Mouse (Mus musculus) limb, embryonic 12.5 days (tissue): ENCODE measurements at regions not wholly inside any gene's neighbourhood (a gene's known extent, or its start where the extent isn't known, plus 50 kb on each side); places are given as distances from the start of the nearest gene placed in this dataset.

Source experiments
- ATAC-seq: fragments of 200-750 bp; cut with Nextera tagmentation; 2 replicates; pipeline ENCODE4 v1.8.0; 2017; ENCODE audit warnings: low read depth, moderate TSS enrichment; ENCODE audit not compliant: insufficient number of reproducible peaks, insufficient read depth, low FRiP score, low TSS enrichment
- H3K27ac ChIP-seq: fragments of 300-500 bp; sonication (generic); 2 replicates; pipeline ENCODE4 v1.5.1; 2016; ENCODE audit warnings: mild to moderate bottlenecking, moderate library complexity
- H3K27me3 ChIP-seq: fragments of 300-500 bp; sonication (generic); 2 replicates; pipeline ENCODE4 v1.6.1; 2016; ENCODE audit warnings: mild to moderate bottlenecking, moderate library complexity
- H3K36me3 ChIP-seq: fragments of 300-500 bp; sonication (generic); 2 replicates; pipeline ENCODE4 v1.6.1; 2016; ENCODE audit warnings: mild to moderate bottlenecking, moderate library complexity
- H3K4me1 ChIP-seq: fragments of 300-500 bp; sonication (generic); replicated peaks from 2 replicates; pipeline ENCODE4 v1.6.1; 2016
- H3K4me2 ChIP-seq: fragments of 300-500 bp; sonication (generic); 2 replicates; pipeline ENCODE4 v1.6.1; 2016; ENCODE audit warnings: mild to moderate bottlenecking, moderate library complexity
- H3K4me3 ChIP-seq: fragments of 300-500 bp; sonication (generic); replicated peaks from 2 replicates; pipeline ENCODE4 v1.5.1; 2016; ENCODE audit warnings: mild to moderate bottlenecking
- H3K9ac ChIP-seq: fragments of 300-500 bp; sonication (generic); replicated peaks from 2 replicates; pipeline ENCODE4 v1.6.1; 2016; ENCODE audit warnings: mild to moderate bottlenecking, moderate library complexity
- H3K9me3 ChIP-seq: fragments of 300-500 bp; sonication (generic); 2 replicates; pipeline ENCODE4 v1.6.1; 2016; ENCODE audit warnings: mild to moderate bottlenecking, moderate library complexity
- WGBS: fragments of 180-500 bp; shearing (Covaris S2); methylation state at CpG from one replicate; pipeline ENCODE4 v1.1.7; 2016; 5-methylcytosine and 5-hydroxymethylcytosine counted together

DNA sequence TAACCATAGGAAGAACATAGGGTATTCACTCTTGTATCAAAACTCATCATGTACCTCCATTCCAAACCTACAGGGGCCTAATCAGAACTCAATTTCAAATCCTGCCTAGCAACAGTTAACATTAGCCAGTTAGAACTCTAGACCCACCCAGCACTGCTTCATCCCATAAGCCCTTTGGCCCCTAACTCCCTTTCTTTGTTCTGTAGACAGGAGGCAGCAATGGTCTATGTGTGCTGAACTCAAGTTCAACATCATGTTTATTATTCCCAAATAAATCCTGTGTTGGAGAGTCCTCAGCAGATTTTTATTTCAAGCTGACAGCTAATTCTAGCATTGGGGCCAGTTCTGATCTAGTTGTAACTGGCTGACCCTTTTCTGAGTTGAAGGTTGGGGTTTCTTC is 112.2 kb downstream of the Ipo8 start:
- H3K27ac ChIP-seq, result no peak overlapping the region
- ATAC-seq, result no peak
- no peak overlapping the region for H3K9ac ChIP-seq
- no peaks in the 10 kb centered on the region for H3K9me3 ChIP-seq
- no peak overlapping the region for H3K4me3 ChIP-seq
- H3K4me2 ChIP-seq, result no peak overlapping the region
- H3K27me3 ChIP-seq, result no peaks in the 10 kb centered on the region
- no peaks in the 10 kb centered on the region for H3K4me1 ChIP-seq
- H3K36me3 ChIP-seq, result no peaks in the 10 kb centered on the region

DNA sequence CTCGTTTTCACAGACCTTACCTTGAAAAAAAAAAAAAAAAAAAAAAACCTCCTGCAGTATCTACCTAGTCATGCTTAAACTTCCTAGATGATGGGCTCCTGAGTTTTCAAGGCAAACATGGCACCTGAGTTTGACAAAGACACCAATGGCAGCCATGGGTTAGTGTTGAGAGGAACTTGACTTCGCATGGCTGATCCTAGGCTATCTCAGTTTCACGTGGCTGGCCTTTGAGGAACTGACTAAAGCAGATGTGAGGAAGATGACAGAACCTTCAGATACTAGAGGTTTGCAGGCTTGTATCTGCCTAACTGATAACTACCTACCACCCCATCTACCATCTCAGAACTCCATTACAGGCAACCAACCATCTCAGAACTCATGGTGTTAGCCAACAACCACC is 120.9 kb downstream of the Ipo8 start:
- H3K4me1 ChIP-seq, result no peaks in the 10 kb centered on the region
- H3K4me3 ChIP-seq, result no peak overlapping the region
- WGBS, result 89% methylated on average over 3 of the region's 3 CpGs
- H3K9ac ChIP-seq, result no peak overlapping the region
- no peaks in the 10 kb centered on the region for H3K36me3 ChIP-seq
- no peak overlapping the region for H3K27ac ChIP-seq
- H3K27me3 ChIP-seq, result no peaks in the 10 kb centered on the region
- no peak for ATAC-seq
- H3K4me2 ChIP-seq, result no peak overlapping the region
- H3K9me3 ChIP-seq, result no peaks in the 10 kb centered on the region

DNA sequence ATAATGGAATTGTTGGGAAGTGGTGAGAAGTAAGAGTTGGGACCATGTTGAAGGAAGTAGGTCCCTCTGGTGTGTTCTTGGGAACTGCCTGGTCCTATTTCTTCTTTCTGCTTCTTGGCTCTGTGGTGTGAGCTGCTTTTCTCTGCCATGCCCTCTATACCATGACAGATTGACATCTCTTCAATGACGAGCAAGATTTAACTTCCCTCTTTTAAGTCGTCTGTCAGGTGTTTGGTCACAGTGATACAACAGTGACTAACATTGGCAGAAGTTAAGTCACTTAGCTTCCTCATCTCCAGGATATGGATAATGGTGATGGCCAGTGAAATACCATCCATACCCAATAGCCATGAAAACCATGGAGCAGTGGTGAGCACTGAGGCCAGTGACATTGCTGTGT is 122.9 kb downstream of the Ipo8 start:
- Histone ChIP-seq H3K36me3 (no peaks in the 10 kb centered on the region), H3K27me3 (no peaks in the 10 kb centered on the region), H3K4me1 (no peaks in the 10 kb centered on the region), H3K9me3 (no peaks in the 10 kb centered on the region), H3K4me2 (no peak overlapping the region), H3K27ac (no peak overlapping the region), H3K9ac (no peak overlapping the region), H3K4me3 (no peak overlapping the region)
- 84% methylated on average over 2 of the region's 2 CpGs for WGBS
- ATAC-seq, result no peak

DNA sequence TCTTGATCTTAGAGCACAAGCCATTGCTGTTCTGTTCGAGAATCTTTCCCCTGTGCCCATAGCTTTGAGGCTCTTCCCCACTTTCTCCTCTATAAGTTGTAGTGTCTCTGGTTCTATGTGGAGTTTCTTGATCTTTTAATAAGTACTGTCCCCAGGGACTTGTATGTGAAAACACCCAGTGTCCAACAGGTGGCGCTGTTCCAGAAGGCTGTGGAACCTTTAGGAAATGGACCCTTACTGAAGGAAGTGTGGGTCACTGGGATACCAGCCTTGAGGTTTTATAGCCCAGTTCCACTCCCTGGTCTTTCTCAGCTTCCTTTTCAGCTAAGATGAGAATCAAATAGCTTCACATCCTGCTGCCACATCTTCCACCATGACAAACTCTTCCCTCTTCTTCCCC is 125.6 kb downstream of the Ipo8 start:
- H3K27me3 ChIP-seq, result no peaks in the 10 kb centered on the region
- no peak overlapping the region for H3K4me2 ChIP-seq
- no peaks in the 10 kb centered on the region for H3K36me3 ChIP-seq
- H3K27ac ChIP-seq, result no peak overlapping the region
- H3K9ac ChIP-seq, result no peak overlapping the region
- no peak for ATAC-seq
- H3K9me3 ChIP-seq, result no peaks in the 10 kb centered on the region
- 29% methylated on average over 2 of the region's 2 CpGs for WGBS
- no peaks in the 10 kb centered on the region for H3K4me1 ChIP-seq
- no peak overlapping the region for H3K4me3 ChIP-seq

- Histone ChIP-seq H3K27me3 (no peaks in the 10 kb centered on the region), H3K9me3 (no peaks in the 10 kb centered on the region), H3K4me3 (no peak overlapping the region), H3K27ac (no peak overlapping the region), H3K9ac (no peak overlapping the region), H3K36me3 (no peaks in the 10 kb centered on the region), H3K4me1 (no peaks in the 10 kb centered on the region), H3K4me2 (no peak overlapping the region)
- ATAC-seq, result no peak
- 37% methylated on average over 4 of the region's 4 CpGs for WGBS
Observed at GRCm38 (mm10) chr6:148693329-148693728, 137.9 kb downstream of the Ipo8 start.

DNA sequence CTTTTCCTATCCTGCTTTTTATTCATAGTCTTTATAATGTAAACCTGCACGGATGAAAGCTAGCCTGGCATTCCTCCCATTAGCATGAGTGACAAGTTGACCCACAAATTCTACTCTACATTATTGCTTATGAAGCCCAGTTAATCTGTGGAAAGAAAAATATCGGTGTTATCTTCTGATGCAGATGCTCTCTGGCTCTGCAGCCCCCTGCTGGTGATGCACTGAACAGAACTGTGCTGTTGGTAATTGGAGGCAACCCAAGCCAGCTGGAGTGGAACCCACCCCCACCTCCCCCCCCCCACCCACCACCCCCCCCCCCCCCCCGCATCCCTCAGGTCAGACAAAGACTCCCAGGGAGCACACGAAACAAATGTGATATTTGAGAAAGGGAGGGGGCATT is 143.5 kb downstream of the Ipo8 start:
- Histone ChIP-seq H3K4me1 (no peaks in the 10 kb centered on the region), H3K9me3 (no peaks in the 10 kb centered on the region), H3K9ac (no peak overlapping the region), H3K4me2 (no peak overlapping the region), H3K36me3 (no peaks in the 10 kb centered on the region), H3K4me3 (no peak overlapping the region), H3K27ac (no peak overlapping the region), H3K27me3 (no peaks in the 10 kb centered on the region)
- ATAC-seq, result no peak
- 63% methylated on average over 2 of the region's 4 CpGs for WGBS

- no peak overlapping the region for H3K4me2 ChIP-seq
- H3K36me3 ChIP-seq, result no peaks in the 10 kb centered on the region
- no peaks in the 10 kb centered on the region for H3K27me3 ChIP-seq
- no peaks in the 10 kb centered on the region for H3K9me3 ChIP-seq
- peaks cover 5% of the 10 kb centered on the region; the same call in 1 of the 2 replicates for H3K4me1 ChIP-seq
- H3K4me3 ChIP-seq, result no peak overlapping the region
- 81% methylated on average over 2 of the region's 2 CpGs for WGBS
- H3K9ac ChIP-seq, result no peak overlapping the region
- H3K27ac ChIP-seq, result no peak overlapping the region
- ATAC-seq, result no peak
Observed at GRCm38 (mm10) chr6:148660152-148660551, 171.1 kb downstream of the Ipo8 start.

DNA sequence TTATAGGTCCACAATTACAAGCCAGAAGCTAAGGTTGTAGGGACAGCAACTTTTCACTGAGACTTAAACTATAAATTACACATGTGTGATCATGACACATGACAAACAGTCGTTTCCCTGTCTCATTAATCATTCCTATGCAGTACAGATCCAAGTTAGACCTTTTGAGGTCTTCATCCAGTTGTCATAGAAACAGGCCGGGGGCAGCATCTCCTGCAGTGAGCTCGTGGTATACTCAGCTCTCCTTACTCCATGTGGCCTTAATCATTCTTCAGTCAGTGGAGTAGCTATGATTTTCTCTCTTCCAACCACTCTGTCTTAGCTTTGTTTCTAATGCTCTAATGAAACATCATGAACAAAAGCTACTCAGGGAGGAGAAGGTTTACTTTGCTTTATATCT is 178.1 kb downstream of the Ipo8 start:
- no peaks in the 10 kb centered on the region for H3K4me1 ChIP-seq
- no peaks in the 10 kb centered on the region for H3K36me3 ChIP-seq
- no peaks in the 10 kb centered on the region for H3K27me3 ChIP-seq
- ATAC-seq, result no peak
- H3K9ac ChIP-seq, result no peak overlapping the region
- no peak overlapping the region for H3K27ac ChIP-seq
- 42% methylated on average over 3 of the region's 3 CpGs for WGBS
- no peaks in the 10 kb centered on the region for H3K9me3 ChIP-seq
- H3K4me2 ChIP-seq, result no peak overlapping the region
- no peak overlapping the region for H3K4me3 ChIP-seq

DNA sequence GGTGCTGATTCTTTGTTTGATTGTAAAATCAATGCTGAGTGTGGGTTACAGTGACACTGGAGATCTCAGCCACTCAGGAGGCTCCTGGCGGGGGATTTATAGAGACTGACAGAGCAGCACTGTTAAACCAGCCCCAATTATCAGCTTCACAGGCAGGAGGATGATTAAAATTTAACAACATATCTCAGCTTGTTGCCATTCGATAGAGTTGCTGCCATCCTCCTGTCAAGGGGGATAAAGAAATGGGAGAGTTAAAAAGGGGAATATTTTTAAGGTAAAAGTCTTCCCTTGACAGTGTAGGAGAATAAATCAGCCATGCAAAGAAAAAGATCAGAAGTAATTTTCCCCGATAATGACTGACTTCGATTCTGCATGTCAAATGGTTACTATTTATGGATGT is 178.8 kb downstream of the Ipo8 start:
- Histone ChIP-seq H3K4me3 (no peak overlapping the region), H3K9ac (no peak overlapping the region), H3K36me3 (no peaks in the 10 kb centered on the region), H3K4me2 (no peak overlapping the region), H3K27ac (no peak overlapping the region), H3K4me1 (no peaks in the 10 kb centered on the region), H3K27me3 (no peaks in the 10 kb centered on the region), H3K9me3 (no peaks in the 10 kb centered on the region)
- ATAC-seq, result no peak
- WGBS, result 65% methylated on average over 4 of the region's 4 CpGs

DNA sequence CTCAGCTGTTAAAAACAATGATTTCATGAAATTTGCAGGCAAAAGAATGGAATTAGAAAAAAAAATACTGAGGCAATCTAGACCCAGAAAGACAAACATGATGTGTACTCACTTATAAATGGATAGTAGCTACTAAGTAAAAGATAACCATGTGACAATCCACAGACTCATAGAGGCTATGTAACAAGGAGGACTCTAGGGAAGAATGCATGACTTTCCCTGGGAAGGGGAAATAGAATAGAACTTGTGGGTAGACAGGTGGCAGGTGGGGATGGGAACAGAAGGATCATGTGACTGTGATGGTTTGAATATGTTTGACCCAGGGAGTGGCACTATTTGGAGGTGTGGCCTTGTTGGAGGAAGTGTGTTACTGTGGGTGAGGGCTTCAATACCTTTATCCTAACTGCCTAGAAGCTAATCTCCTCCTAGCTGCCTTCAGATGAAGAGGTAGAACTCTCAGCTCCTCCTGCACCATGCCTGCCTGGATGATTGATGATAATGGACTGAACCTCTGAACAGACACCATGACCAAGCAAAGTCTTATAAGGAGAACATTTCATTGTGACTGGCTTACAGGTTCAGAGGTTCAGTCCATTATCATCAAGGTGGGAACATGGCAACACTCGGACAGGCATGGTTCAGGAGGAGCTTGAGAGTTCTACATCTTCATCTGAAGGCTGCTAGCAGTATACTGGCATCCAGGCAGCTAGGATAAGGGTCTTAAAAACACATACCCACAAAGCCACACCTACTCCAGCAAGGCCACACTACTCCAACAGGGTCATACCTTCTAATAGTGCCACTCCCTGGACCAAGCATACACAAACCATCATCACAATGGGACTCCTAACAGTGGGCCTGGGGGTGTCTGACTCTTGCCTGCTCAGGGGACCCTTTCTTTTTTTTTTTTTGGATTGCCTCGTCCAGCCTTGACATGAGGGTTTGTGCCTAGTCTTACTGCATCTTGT is 183.6 kb downstream of the Ipo8 start:
- no peaks in the 10 kb centered on the region for H3K4me1 ChIP-seq
- ATAC-seq, result no peak
- H3K4me2 ChIP-seq, result no peak overlapping the region
- no peak overlapping the region for H3K9ac ChIP-seq
- no peaks in the 10 kb centered on the region for H3K27me3 ChIP-seq
- H3K27ac ChIP-seq, result no peak overlapping the region
- H3K9me3 ChIP-seq, result no peaks in the 10 kb centered on the region
- 77% methylated on average over 2 of the region's 2 CpGs for WGBS
- H3K36me3 ChIP-seq, result no peaks in the 10 kb centered on the region
- H3K4me3 ChIP-seq, result no peak overlapping the region

DNA sequence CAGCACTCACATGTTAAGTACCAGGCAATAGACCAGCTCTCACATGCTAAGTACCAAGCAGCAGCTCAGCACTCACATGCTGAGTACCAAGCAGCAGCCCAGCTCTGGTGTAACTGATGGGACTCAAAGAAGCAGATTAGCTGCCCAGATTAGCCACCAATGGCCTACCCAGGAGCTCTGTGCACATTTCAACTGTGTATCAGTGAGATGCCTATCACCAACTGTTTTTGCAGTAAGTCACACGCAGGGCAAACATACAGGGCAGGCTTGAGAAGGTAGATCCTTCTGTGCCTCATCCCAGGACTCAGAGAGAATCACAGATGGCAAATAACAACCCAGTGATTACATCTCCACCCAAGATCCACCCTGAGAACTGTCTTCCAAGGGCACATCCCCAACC is 190.7 kb downstream of the Ipo8 start:
- no peaks in the 10 kb centered on the region for H3K9me3 ChIP-seq
- H3K4me3 ChIP-seq, result no peak overlapping the region
- no peaks in the 10 kb centered on the region for H3K36me3 ChIP-seq
- H3K9ac ChIP-seq, result no peak overlapping the region
- WGBS, result 76% methylated on average over 1 of the region's 1 CpGs
- no peaks in the 10 kb centered on the region for H3K27me3 ChIP-seq
- no peak overlapping the region for H3K27ac ChIP-seq
- ATAC-seq, result no peak
- H3K4me2 ChIP-seq, result no peak overlapping the region
- no peaks in the 10 kb centered on the region for H3K4me1 ChIP-seq

DNA sequence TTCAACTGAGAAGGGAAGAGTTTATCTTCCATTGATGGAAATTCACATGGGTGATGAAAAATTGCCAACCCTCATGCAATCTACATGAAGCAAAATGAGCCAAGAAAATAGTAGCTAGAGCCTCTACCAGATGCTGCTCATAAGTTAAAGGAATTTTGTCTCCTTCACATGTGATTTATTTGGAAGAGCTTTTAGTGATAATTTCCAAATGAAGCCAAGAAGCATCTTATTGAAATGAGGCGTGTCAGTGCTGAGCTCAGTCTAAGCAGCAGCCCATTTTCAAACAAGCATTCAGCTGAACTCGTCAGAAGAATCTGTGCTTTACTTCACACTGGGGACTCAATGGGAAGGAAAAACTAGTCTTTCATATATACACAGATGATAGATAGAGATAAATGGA is 190.0 kb upstream of the Tmtc1 start:
- WGBS, result 84% methylated on average over 2 of the region's 2 CpGs
- no peak overlapping the region for H3K27ac ChIP-seq
- H3K9ac ChIP-seq, result no peak overlapping the region
- H3K4me2 ChIP-seq, result no peak overlapping the region
- ATAC-seq, result no peak
- no peaks in the 10 kb centered on the region for H3K36me3 ChIP-seq
- no peaks in the 10 kb centered on the region for H3K27me3 ChIP-seq
- no peaks in the 10 kb centered on the region for H3K9me3 ChIP-seq
- no peak overlapping the region for H3K4me3 ChIP-seq
- H3K4me1 ChIP-seq, result no peaks in the 10 kb centered on the region
